Mouse (Mus musculus) embryonic facial prominence, embryonic 10.5 days (tissue): ENCODE results near the gene Stk32b. TPM values are rescaled to one million over a fixed set of nuclear protein-coding genes. Genes with fewer than 3 reads are reported as not detected.

Experiments used
- DNase-seq: peaks from one replicate; pipeline ENCODE4 v3.0.0-alpha.2; 2017; ENCODE audit warnings: low spot score
- H3K27ac ChIP-seq: fragments of 300-500 bp; sonication (generic); replicated peaks from 2 replicates; pipeline ENCODE4 v1.5.1; 2016; ENCODE audit warnings: mild to moderate bottlenecking
- H3K27me3 ChIP-seq: fragments of 300-500 bp; sonication (generic); replicated peaks from 2 replicates; pipeline ENCODE4 v1.6.1; 2016; ENCODE audit warnings: low read depth, mild to moderate bottlenecking; ENCODE audit not compliant: poor library complexity, severe bottlenecking
- H3K36me3 ChIP-seq: fragments of 300-500 bp; sonication (generic); replicated peaks from 2 replicates; pipeline ENCODE4 v1.6.1; 2016; ENCODE audit warnings: mild to moderate bottlenecking, moderate library complexity
- H3K4me1 ChIP-seq: fragments of 300-500 bp; sonication (generic); 2 replicates; pipeline ENCODE4 v1.6.1; 2016
- H3K4me3 ChIP-seq: fragments of 300-500 bp; sonication (generic); 2 replicates; pipeline ENCODE4 v1.5.1; 2016; ENCODE audit warnings: mild to moderate bottlenecking, moderate library complexity
- H3K9me3 ChIP-seq: fragments of 300-500 bp; sonication (generic); 2 replicates; pipeline ENCODE4 v1.6.1; 2016; ENCODE audit warnings: mild to moderate bottlenecking
- WGBS: fragments of 180-500 bp; shearing (Covaris S2); methylation state at CpG from one replicate; pipeline ENCODE4 v1.1.7; 2016; 5-methylcytosine and 5-hydroxymethylcytosine counted together
- polyA plus RNA-seq: library from polyadenylated mRNA; unstranded; fragments of >200 nt; fragmentation: Nextera tagmentation; extraction: Ambion mirVana; gene quantifications from 2 replicates; pipeline ENCODE4 v1.2.1, GENCODE M21; 2016

Gene Stk32b
- polyA plus RNA-seq, 1 experiment from 2014 or later, result 0.57 TPM

- H3K27ac ChIP-seq, result no peak overlapping the region
- no peak overlapping the region for H3K4me3 ChIP-seq
- no peaks in the 10 kb centered on the region for H3K27me3 ChIP-seq
- H3K36me3 ChIP-seq, result no peaks in the 10 kb centered on the region
- DNase-seq, result peak; percentile 56
- no peaks in the 10 kb centered on the region for H3K4me1 ChIP-seq
- 68% methylated on average over 6 of the region's 6 CpGs for WGBS
- H3K9me3 ChIP-seq, result no peaks in the 10 kb centered on the region
Measured at GRCm38 (mm10) chr5:37557274-37557815, 159.6 kb downstream of the Stk32b start.

GRCm38 (mm10) chr5:37554231-37554630 is 162.7 kb downstream of the Stk32b start:
- H3K36me3 ChIP-seq, result no peaks in the 10 kb centered on the region
- H3K27ac ChIP-seq, result no peak overlapping the region
- no peaks in the 10 kb centered on the region for H3K9me3 ChIP-seq
- H3K4me3 ChIP-seq, result no peak overlapping the region
- H3K4me1 ChIP-seq, result no peaks in the 10 kb centered on the region
- no peaks in the 10 kb centered on the region for H3K27me3 ChIP-seq
- DNase-seq, result no peak
- WGBS, result 90% methylated on average over 4 of the region's 4 CpGs

- H3K4me3 ChIP-seq, result no peak overlapping the region
- no peak overlapping the region for H3K27ac ChIP-seq
- no peak for DNase-seq
- no peaks in the 10 kb centered on the region for H3K27me3 ChIP-seq
- no peaks in the 10 kb centered on the region for H3K9me3 ChIP-seq
- no peaks in the 10 kb centered on the region for H3K36me3 ChIP-seq
- H3K4me1 ChIP-seq, result no peaks in the 10 kb centered on the region
- 83% methylated on average over 5 of the region's 5 CpGs for WGBS
Measured at GRCm38 (mm10) chr5:37551649-37552048, 165.3 kb downstream of the Stk32b start.

- Histone ChIP-seq H3K9me3 (no peaks in the 10 kb centered on the region), H3K27me3 (no peaks in the 10 kb centered on the region), H3K27ac (no peak overlapping the region), H3K4me1 (no peaks in the 10 kb centered on the region), H3K4me3 (no peak overlapping the region), H3K36me3 (no peaks in the 10 kb centered on the region)
- no peak for DNase-seq
- WGBS, result 93% methylated on average over 4 of the region's 4 CpGs
Measured at GRCm38 (mm10) chr5:37535726-37536293, 181.2 kb downstream of the Stk32b start.

GRCm38 (mm10) chr5:37535227-37535626 is 181.7 kb downstream of the Stk32b start:
- no peaks in the 10 kb centered on the region for H3K36me3 ChIP-seq
- 84% methylated on average over 5 of the region's 5 CpGs for WGBS
- H3K27ac ChIP-seq, result no peak overlapping the region
- no peaks in the 10 kb centered on the region for H3K4me1 ChIP-seq
- no peak overlapping the region for H3K4me3 ChIP-seq
- no peaks in the 10 kb centered on the region for H3K27me3 ChIP-seq
- no peak for DNase-seq
- no peaks in the 10 kb centered on the region for H3K9me3 ChIP-seq

GRCm38 (mm10) chr5:37525363-37525762 is 191.6 kb downstream of the Stk32b start:
- Histone ChIP-seq H3K36me3 (no peaks in the 10 kb centered on the region), H3K27ac (no peak overlapping the region), H3K9me3 (no peaks in the 10 kb centered on the region), H3K4me3 (no peak overlapping the region), H3K27me3 (no peaks in the 10 kb centered on the region), H3K4me1 (no peaks in the 10 kb centered on the region)
- 87% methylated on average over 5 of the region's 5 CpGs for WGBS
- no peak for DNase-seq

- Histone ChIP-seq H3K4me3 (no peak overlapping the region), H3K36me3 (no peaks in the 10 kb centered on the region)
- WGBS, result 86% methylated on average over 3 of the region's 3 CpGs
Measured at GRCm38 (mm10) chr5:37520441-37520840, 196.5 kb downstream of the Stk32b start.

GRCm38 (mm10) chr5:37512479-37512878 is 204.5 kb downstream of the Stk32b start:
- 38% methylated on average over 2 of the region's 2 CpGs for WGBS
- Histone ChIP-seq H3K9me3 (no peaks in the 10 kb centered on the region), H3K27ac (no peak overlapping the region), H3K4me3 (no peak overlapping the region), H3K27me3 (no peaks in the 10 kb centered on the region), H3K36me3 (no peaks in the 10 kb centered on the region), H3K4me1 (peaks cover 18% of the 10 kb centered on the region)
- DNase-seq, result peak; percentile 11

More at GRCm38 (mm10) chr5:37520441-37520840, 196.5 kb downstream of the Stk32b start:
- H3K27me3 ChIP-seq, result no peaks in the 10 kb centered on the region
- no peaks in the 10 kb centered on the region for H3K9me3 ChIP-seq
- no peaks in the 10 kb centered on the region for H3K4me1 ChIP-seq
- DNase-seq, result no peak
- H3K27ac ChIP-seq, result no peak overlapping the region

GRCm38 (mm10) chr5:37506880-37507519 is 210.0 kb downstream of the Stk32b start:
- no peak for DNase-seq
- Histone ChIP-seq H3K27me3 (no peaks in the 10 kb centered on the region), H3K4me3 (no peak overlapping the region), H3K9me3 (no peaks in the 10 kb centered on the region), H3K36me3 (no peaks in the 10 kb centered on the region), H3K4me1 (peaks cover 5% of the 10 kb centered on the region), H3K27ac (no peak overlapping the region)
- 68% methylated on average over 12 of the region's 12 CpGs for WGBS

- no peak for DNase-seq
- Histone ChIP-seq H3K36me3 (no peaks in the 10 kb centered on the region), H3K27ac (no peak overlapping the region), H3K4me1 (no peaks in the 10 kb centered on the region), H3K4me3 (no peak overlapping the region), H3K27me3 (no peaks in the 10 kb centered on the region), H3K9me3 (no peaks in the 10 kb centered on the region)
- WGBS, result 85% methylated on average over 3 of the region's 3 CpGs
Measured at GRCm38 (mm10) chr5:37494984-37495476, 221.9 kb downstream of the Stk32b start.

GRCm38 (mm10) chr5:37472025-37472608 is 244.9 kb downstream of the Stk32b start:
- 77% methylated on average over 3 of the region's 3 CpGs for WGBS
- H3K9me3 ChIP-seq, result no peaks in the 10 kb centered on the region
- no peaks in the 10 kb centered on the region for H3K36me3 ChIP-seq
- no peaks in the 10 kb centered on the region for H3K4me1 ChIP-seq
- H3K27ac ChIP-seq, result no peak overlapping the region
- no peak for DNase-seq
- H3K4me3 ChIP-seq, result no peak overlapping the region
- H3K27me3 ChIP-seq, result no peaks in the 10 kb centered on the region

GRCm38 (mm10) chr5:37471584-37471983 is 245.4 kb downstream of the Stk32b start:
- no peak for DNase-seq
- Histone ChIP-seq H3K27ac (no peak overlapping the region), H3K4me3 (no peak overlapping the region), H3K36me3 (no peaks in the 10 kb centered on the region), H3K4me1 (no peaks in the 10 kb centered on the region), H3K27me3 (no peaks in the 10 kb centered on the region), H3K9me3 (no peaks in the 10 kb centered on the region)
- WGBS, result 85% methylated on average over 4 of the region's 4 CpGs

- H3K36me3 ChIP-seq, result no peaks in the 10 kb centered on the region
- no peaks in the 10 kb centered on the region for H3K27me3 ChIP-seq
- DNase-seq, result no peak
- no peak overlapping the region for H3K27ac ChIP-seq
- no peaks in the 10 kb centered on the region for H3K9me3 ChIP-seq
- H3K4me1 ChIP-seq, result 0 out of 2 replicates have a peak, but pooled peaks cover 3% of the 10 kb centered on the region
- H3K4me3 ChIP-seq, result no peak overlapping the region
- 78% methylated on average over 5 of the region's 5 CpGs for WGBS
Measured at GRCm38 (mm10) chr5:37469031-37469430, 247.9 kb downstream of the Stk32b start.
